Mouse (Mus musculus): ENCODE measurements around the gene Arid5b.

GRCm38 (mm10) chr10:68113645-68114044 lies 164.9 kb downstream of the Arid5b start:
- TF ChIP-seq CTCF (conservative IDR thresholded peaks at IDR 0.05; ENCODE audit: insufficient read depth, insufficient read length, low read depth, low read length) (no peak), POLR2A (IDR thresholded peaks at IDR 0.05; ENCODE audit: low read depth, low read length) (no peak)

All from kidney, adult 2 months (tissue).